Mouse (Mus musculus): ENCODE measurements around the gene Irf2bpl. TPM values are rescaled to one million over a fixed set of nuclear protein-coding genes. Genes with fewer than 3 reads are reported as not detected.

Irf2bpl gene
- total RNA-seq, 2 experiments from 2014 or later, result 78.0 to 81.7 TPM

DNA sequence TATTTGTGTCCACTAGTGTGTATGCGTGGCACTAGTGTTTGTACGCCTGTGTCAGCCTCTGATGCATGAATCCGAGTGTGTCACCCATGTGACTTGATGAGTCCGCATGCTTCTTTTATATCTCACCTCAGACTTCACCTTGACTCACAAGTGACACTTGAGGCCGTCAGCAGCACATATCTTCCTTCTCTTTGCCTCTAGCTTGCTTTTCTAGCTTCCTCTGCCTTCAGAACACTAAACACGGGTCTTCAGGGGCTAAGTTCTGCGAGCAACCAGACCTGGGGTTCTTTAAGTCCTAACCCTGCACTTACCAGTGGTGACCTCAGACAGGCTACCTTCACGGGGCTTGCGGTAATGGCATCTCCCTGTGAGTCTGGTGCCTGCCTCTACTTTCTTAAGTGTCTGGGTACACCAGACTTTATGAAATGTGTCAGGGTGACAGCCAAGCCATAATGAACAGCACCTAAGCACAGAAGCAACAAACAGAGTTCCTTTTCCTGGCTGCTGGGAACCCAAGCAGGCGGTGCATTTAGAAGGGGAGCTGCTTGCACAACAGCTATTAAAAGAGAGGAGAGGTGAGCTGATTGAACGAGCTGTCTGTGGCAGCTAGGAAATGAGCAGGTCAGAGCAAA lies 51.9 kb downstream of the Irf2bpl start:
- DNase-seq (ENCODE audit: low spot score in 2 of 2), result no peak

- peak in 1 of 2 experiments; percentile 61 for DNase-seq (ENCODE audit: low spot score in 2 of 2)
These were observed 52.7 kb downstream of the Irf2bpl start for GRCm38 (mm10) chr12:86831591-86832550.

Other genes with a start within 250 kb of the Irf2bpl start
- 10 to 100 TPM; 22.0 to 24.4 TPM for gene Vash1, start 206.1 kb downstream of the Irf2bpl start, total RNA-seq (2021)
- 1 to 10 TPM; 4.4 to 4.6 TPM for gene Angel1, start 158.3 kb downstream of the Irf2bpl start, total RNA-seq (2021)
- not detected for gene Lrrc74a, start 150.4 kb downstream of the Irf2bpl start, total RNA-seq (2021)
- gene Cipc, start 62.2 kb upstream of the Irf2bpl start, total RNA-seq (2021), result 10 to 100 TPM; 21.7 to 23.5 TPM
- gene Zdhhc22, start 105.6 kb upstream of the Irf2bpl start, total RNA-seq (2021), result 1 to 10 TPM; 1.1 to 1.7 TPM
- 1 to 10 TPM; 2.5 TPM for gene Tmem63c, start 136.5 kb upstream of the Irf2bpl start, total RNA-seq (2021)
- gene Ngb, start 217.7 kb upstream of the Irf2bpl start, total RNA-seq (2021), result 1 to 10 TPM; 1.2 to 1.5 TPM